Mouse (Mus musculus) midbrain, embryonic 16.5 days (tissue): ENCODE measurements around the gene Tsks. TPM values are rescaled to one million over a fixed set of nuclear protein-coding genes. Genes with fewer than 3 reads are reported as not detected.
A peak's percentile ranks its signal among the peaks of the same experiment; 100 is the strongest.

Source experiments
- ATAC-seq: fragments of 200-750 bp; cut with Nextera tagmentation; 2 replicates; pipeline ENCODE4 v1.8.0; 2017; ENCODE audit warnings: moderate TSS enrichment
- H3K27ac ChIP-seq: fragments of 300-500 bp; sonication (generic); 2 replicates; pipeline ENCODE4 v1.5.1; 2014; ENCODE audit warnings: mild to moderate bottlenecking, low read length, mixed read lengths
- H3K27me3 ChIP-seq: fragments of 300-500 bp; sonication (generic); 2 replicates; pipeline ENCODE4 v1.6.1; 2014; ENCODE audit warnings: low read depth, low read length, mixed read lengths; ENCODE audit not compliant: control insufficient read depth, insufficient read depth
- H3K36me3 ChIP-seq: fragments of 300-500 bp; sonication (generic); 2 replicates; pipeline ENCODE4 v1.6.1; 2014; ENCODE audit warnings: mild to moderate bottlenecking, low read length, moderate library complexity, mixed read lengths; ENCODE audit not compliant: control insufficient read depth, insufficient read depth
- H3K4me1 ChIP-seq: fragments of 300-500 bp; sonication (generic); 2 replicates; pipeline ENCODE4 v1.6.1; 2014; ENCODE audit warnings: mild to moderate bottlenecking, low read length, mixed read lengths; ENCODE audit not compliant: control insufficient read depth, insufficient read depth
- H3K4me2 ChIP-seq: fragments of 300-500 bp; sonication (generic); 2 replicates; pipeline ENCODE4 v1.6.1; 2014; ENCODE audit warnings: mild to moderate bottlenecking, low read length, mixed read lengths
- H3K4me3 ChIP-seq: fragments of 300-500 bp; sonication (generic); 2 replicates; pipeline ENCODE4 v1.5.1; 2014; ENCODE audit warnings: low read depth, mild to moderate bottlenecking, low read length, moderate library complexity, mixed read lengths
- H3K9ac ChIP-seq: fragments of 300-500 bp; sonication (generic); 2 replicates; pipeline ENCODE4 v1.6.1; 2014; ENCODE audit warnings: low read depth, low read length, mixed read lengths
- H3K9me3 ChIP-seq: fragments of 300-500 bp; sonication (generic); replicated peaks from 2 replicates; pipeline ENCODE4 v1.6.1; 2014; ENCODE audit warnings: mild to moderate bottlenecking, low read length, mixed read lengths; ENCODE audit not compliant: control insufficient read depth, poor library complexity, severe bottlenecking
- WGBS: fragments of 180-500 bp; shearing (Covaris S2); extraction: QIAGEN DNeasy Blood & Tissue Kit; methylation state at CpG from one replicate; pipeline ENCODE4 v1.1.7; 2014; 5-methylcytosine and 5-hydroxymethylcytosine counted together
- polyA plus RNA-seq: library from polyadenylated mRNA; unstranded; fragments of >200 nt; fragmentation: Nextera tagmentation; extraction: Ambion mirVana; gene quantifications from 2 replicates; pipeline ENCODE4 v1.2.1, GENCODE M21; 2015

Gene Tsks
- polyA plus RNA-seq, 1 experiment from 2014 or later, result 0.10 TPM

- Histone ChIP-seq H3K9ac (no peak overlapping the region), H3K27ac (no peak overlapping the region), H3K4me1 (no peaks in the 10 kb centered on the region), H3K9me3 (no peaks in the 10 kb centered on the region), H3K36me3 (peaks cover 52% of the 10 kb centered on the region), H3K4me2 (no peak overlapping the region), H3K27me3 (no peaks in the 10 kb centered on the region), H3K4me3 (no peak overlapping the region)
- 93% methylated on average over 15 of the region's 15 CpGs for WGBS
- ATAC-seq, result no peak
Measured at GRCm38 (mm10) chr7:44908706-44909476, 34.1 kb upstream of the Tsks start.

- Histone ChIP-seq H3K4me2 (no peak overlapping the region), H3K4me1 (no peaks in the 10 kb centered on the region), H3K9ac (no peak overlapping the region), H3K4me3 (no peak overlapping the region), H3K27ac (no peak overlapping the region), H3K9me3 (no peaks in the 10 kb centered on the region), H3K36me3 (peaks cover 11% of the 10 kb centered on the region), H3K27me3 (no peaks in the 10 kb centered on the region)
- WGBS, result 82% methylated on average over 2 of the region's 2 CpGs
- no peak for ATAC-seq
Measured at GRCm38 (mm10) chr7:44914396-44914795, 28.6 kb upstream of the Tsks start.

- H3K36me3 ChIP-seq, result peaks cover 10% of the 10 kb centered on the region; the same call in 1 of the 2 replicates
- H3K27me3 ChIP-seq, result no peaks in the 10 kb centered on the region
- no peak overlapping the region for H3K4me2 ChIP-seq
- no peak overlapping the region for H3K9ac ChIP-seq
- H3K9me3 ChIP-seq, result no peaks in the 10 kb centered on the region
- H3K27ac ChIP-seq, result no peak overlapping the region
- WGBS, result 93% methylated on average over 9 of the region's 9 CpGs
- no peak overlapping the region for H3K4me3 ChIP-seq
- no peaks in the 10 kb centered on the region for H3K4me1 ChIP-seq
- no peak for ATAC-seq
Measured at GRCm38 (mm10) chr7:44915314-44915713, 27.7 kb upstream of the Tsks start.

- H3K36me3 ChIP-seq, result peaks cover 10% of the 10 kb centered on the region; the same call in 1 of the 2 replicates
- no peaks in the 10 kb centered on the region for H3K9me3 ChIP-seq
- no peak overlapping the region for H3K4me3 ChIP-seq
- H3K27me3 ChIP-seq, result no peaks in the 10 kb centered on the region
- H3K4me1 ChIP-seq, result no peaks in the 10 kb centered on the region
- ATAC-seq, result no peak
- no peak overlapping the region for H3K27ac ChIP-seq
- WGBS, result 93% methylated on average over 6 of the region's 6 CpGs
- H3K4me2 ChIP-seq, result no peak overlapping the region
- no peak overlapping the region for H3K9ac ChIP-seq
Measured at GRCm38 (mm10) chr7:44916191-44916590, 26.8 kb upstream of the Tsks start.

GRCm38 (mm10) chr7:44916881-44917280, 26.1 kb upstream of the Tsks start:
- Histone ChIP-seq H3K27me3 (no peaks in the 10 kb centered on the region), H3K27ac (no peak overlapping the region), H3K4me2 (no peak overlapping the region), H3K9me3 (no peaks in the 10 kb centered on the region), H3K4me1 (no peaks in the 10 kb centered on the region), H3K36me3 (peaks cover 8% of the 10 kb centered on the region; the same call in 1 of the 2 replicates), H3K9ac (no peak overlapping the region), H3K4me3 (no peak overlapping the region)
- 0 out of 2 replicates have a peak, but pooled peaks have one; percentile 9 for ATAC-seq
- WGBS, result 94% methylated on average over 4 of the region's 4 CpGs

GRCm38 (mm10) chr7:44918219-44918618, 24.8 kb upstream of the Tsks start:
- no peak overlapping the region for H3K27ac ChIP-seq
- no peaks in the 10 kb centered on the region for H3K9me3 ChIP-seq
- ATAC-seq, result no peak
- peaks cover 8% of the 10 kb centered on the region; the same call in 1 of the 2 replicates for H3K36me3 ChIP-seq
- 91% methylated on average over 3 of the region's 3 CpGs for WGBS
- no peak overlapping the region for H3K4me3 ChIP-seq
- no peak overlapping the region for H3K9ac ChIP-seq
- no peaks in the 10 kb centered on the region for H3K4me1 ChIP-seq
- no peaks in the 10 kb centered on the region for H3K27me3 ChIP-seq
- no peak overlapping the region for H3K4me2 ChIP-seq

- Histone ChIP-seq H3K36me3 (peaks cover 5% of the 10 kb centered on the region; the same call in 1 of the 2 replicates), H3K4me2 (no peak overlapping the region), H3K9ac (no peak overlapping the region), H3K4me3 (no peak overlapping the region), H3K9me3 (no peaks in the 10 kb centered on the region), H3K27ac (no peak overlapping the region), H3K27me3 (no peaks in the 10 kb centered on the region), H3K4me1 (no peaks in the 10 kb centered on the region)
- no peak for ATAC-seq
- 88% methylated on average over 5 of the region's 5 CpGs for WGBS
Measured at GRCm38 (mm10) chr7:44919127-44919526, 23.9 kb upstream of the Tsks start.

GRCm38 (mm10) chr7:44922530-44922929, 20.5 kb upstream of the Tsks start:
- Histone ChIP-seq H3K27me3 (no peaks in the 10 kb centered on the region), H3K4me1 (peaks cover under 1% of the 10 kb centered on the region), H3K4me3 (no peak overlapping the region), H3K9ac (no peak overlapping the region), H3K9me3 (no peaks in the 10 kb centered on the region), H3K4me2 (no peak overlapping the region), H3K27ac (no peak overlapping the region), H3K36me3 (peaks cover 8% of the 10 kb centered on the region)
- ATAC-seq, result no peak

- no peak overlapping the region for H3K4me3 ChIP-seq
- ATAC-seq, result no peak
- H3K4me1 ChIP-seq, result peaks cover 16% of the 10 kb centered on the region
- no peak overlapping the region for H3K9ac ChIP-seq
- no peak overlapping the region for H3K27ac ChIP-seq
- H3K36me3 ChIP-seq, result peaks cover 8% of the 10 kb centered on the region
- H3K4me2 ChIP-seq, result no peak overlapping the region
- WGBS, result 57% methylated on average over 3 of the region's 3 CpGs
- no peaks in the 10 kb centered on the region for H3K27me3 ChIP-seq
- no peaks in the 10 kb centered on the region for H3K9me3 ChIP-seq
Measured at GRCm38 (mm10) chr7:44925468-44925867, 17.5 kb upstream of the Tsks start.
